Mouse (Mus musculus) megakaryocyte, embryonic 14.5 days (primary cell): ENCODE measurements around the gene Fam69b.

Experiments
- FLI1 ChIP-seq: IDR thresholded peaks from 2 replicates; pipeline ENCODE4 v1.6.1; 2012; ENCODE audit warnings: low read length, inconsistent platforms, mixed read lengths
- GATA1 ChIP-seq: IDR thresholded peaks from 3 replicates; pipeline ENCODE4 v1.6.1; 2012; ENCODE audit warnings: mixed read lengths, low read length, inconsistent platforms, borderline replicate concordance

DNA sequence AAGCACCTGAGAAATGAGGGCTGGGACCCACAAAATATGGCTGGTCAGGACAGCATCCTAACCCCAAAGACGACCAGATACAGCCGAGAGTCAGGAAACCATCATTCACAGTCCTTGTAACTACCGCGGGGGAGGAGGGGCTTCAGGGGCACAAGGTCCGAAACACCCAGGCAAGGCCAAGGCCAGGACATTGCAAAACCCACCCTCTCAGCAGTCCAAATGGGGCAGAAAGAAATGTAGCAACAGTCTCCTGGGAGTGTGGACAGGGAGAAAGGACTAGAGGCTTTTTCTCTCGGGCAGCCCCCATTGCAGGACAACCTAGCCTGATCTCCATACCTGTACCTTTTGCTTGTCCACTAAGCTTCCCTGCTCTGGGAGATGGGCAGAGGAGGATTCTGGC lies 25.1 kb upstream of the Fam69b start:
- TF ChIP-seq GATA1 (no peak), FLI1 (no peak)
